12 mouse cellular contexts compared by ENCODE assay signal in genomic region chr2:167139801-167140269, GRCm38 (mm10). TPM values are rescaled to one million over a fixed set of nuclear protein-coding genes. Genes with fewer than 3 reads are reported as not detected.
DNase-seq lines count a peak whose midpoint lies in the region; ATAC-seq and TF ChIP-seq lines count a peak whose summit lies in the region.
"Had no signal": no experiment of that assay in that cellular context is flagged by ENCODE, and none has a peak within 500 bp of the region (broad histone marks: within the 10 kb centered on the region; RNA-seq: fewer than 3 reads in every experiment).

No protein-coding gene starts in this region.

- TF ChIP-seq POLR2A in heart, adult 2 months (IDR thresholded peaks at IDR 0.05; ENCODE audit: insufficient read depth, low read depth, low read length) = no peak

- H3K9me3 ChIP-seq in heart, embryonic 12.5 days (replicated peaks) = no peaks in the 10 kb centered on the region
- no peaks in the 10 kb centered on the region for H3K9me3 ChIP-seq in kidney, embryonic 16.5 days (ENCODE audit: low read length)

- no peak overlapping the region for H3K9ac ChIP-seq in heart, adult 2 months (ENCODE audit: low read depth, low read length)
- H3K9ac ChIP-seq in heart, embryonic 12.5 days = no peak overlapping the region
- H3K9ac ChIP-seq in kidney, embryonic 16.5 days (replicated peaks; ENCODE audit: low read length) = no peak overlapping the region

- no peak for ATAC-seq in heart, embryonic 12.5 days (ENCODE audit: insufficient number of reproducible peaks, low FRiP score)
- ATAC-seq in neutrophil, adult 5-6 weeks (ENCODE audit: extremely low read depth, insufficient number of reproducible peaks, low FRiP score, poor library complexity, severe bottlenecking) = 0 out of 2 replicates have a peak, but pooled peaks have one; percentile 10
- no peak for ATAC-seq in kidney, embryonic 16.5 days (ENCODE audit: low FRiP score, low TSS enrichment)

- intact Hi-C loops in heart, adult 2 months (cut with DNase I) = no loop called here

- WGBS in heart, adult 2 months = 31% methylated on average over 13 of the region's 13 CpGs
- WGBS in heart, embryonic 12.5 days = 35% methylated on average over 13 of the region's 13 CpGs
- 60% methylated on average over 13 of the region's 13 CpGs for whole genome bisulfite sequencing in kidney, embryonic 16.5 days

- H3K4me1 ChIP-seq in heart, adult 2 months (ENCODE audit: control insufficient read depth, insufficient read depth, low read length) = peaks cover 13% of the 10 kb centered on the region
- peaks cover 7% of the 10 kb centered on the region for H3K4me1 ChIP-seq in heart, embryonic 12.5 days (replicated peaks)
- H3K4me1 ChIP-seq in kidney, embryonic 16.5 days (ENCODE audit: insufficient read depth, low read length) = peaks cover 6% of the 10 kb centered on the region; the same call in 1 of the 2 replicates

- no peak for TF ChIP-seq EP300 in heart, adult 2 months (IDR thresholded peaks at IDR 0.05; ENCODE audit: insufficient read depth, low read depth, low read length)

- no peak overlapping the region for H3K4me3 ChIP-seq in heart, adult 2 months
- H3K4me3 ChIP-seq in heart, embryonic 12.5 days = no peak overlapping the region
- H3K4me3 ChIP-seq in kidney, embryonic 16.5 days (ENCODE audit: low read length) = no peak overlapping the region
- H3K4me3 ChIP-seq: erythroblast, embryonic 14.5 days had no signal

- DNase-seq in heart, adult 2 months = no peak
- peak; percentile 26 to 29 for DNase-seq in spleen, postnatal 36 days (ENCODE audit: low spot score in 2 of 2)
- no peak for DNase-seq in spleen, postnatal 10 days (ENCODE audit: low spot score in 2 of 2)
- no peak for DNase-seq in kidney, adult 11 months
- no peak for DNase-seq in c-Kit-positive CD71-positive TER-119-positive erythroid progenitor cells, embryonic 14.5 days (ENCODE audit: low spot score)
- DNase-seq: cerebellum, postnatal 36 days; gastrocnemius, postnatal 36 days; kidney, postnatal 14 days had no signal

- peaks cover 2% of the 10 kb centered on the region for H3K79me2 ChIP-seq in heart, adult 2 months (replicated peaks; ENCODE audit: control insufficient read depth, insufficient read depth, low read length)

- peak overlapping the region; percentile 45 for H3K27ac ChIP-seq in heart, adult 2 months
- no peak overlapping the region for H3K27ac ChIP-seq in heart, embryonic 12.5 days (ENCODE audit: poor library complexity, severe bottlenecking)
- no peak overlapping the region for H3K27ac ChIP-seq in kidney, embryonic 16.5 days (ENCODE audit: low read length)

- H3K27me3 ChIP-seq in heart, adult 2 months (ENCODE audit: control insufficient read depth, insufficient read depth, low read length) = no peaks in the 10 kb centered on the region
- H3K27me3 ChIP-seq in heart, embryonic 12.5 days (replicated peaks) = peaks cover 24% of the 10 kb centered on the region
- no peaks in the 10 kb centered on the region for H3K27me3 ChIP-seq in kidney, embryonic 16.5 days (ENCODE audit: insufficient read depth, low read length)

- H3K36me3 ChIP-seq in heart, adult 2 months (ENCODE audit: control insufficient read depth, insufficient read depth, low read length) = no peaks in the 10 kb centered on the region
- H3K36me3 ChIP-seq in heart, embryonic 12.5 days = no peaks in the 10 kb centered on the region
- no peaks in the 10 kb centered on the region for H3K36me3 ChIP-seq in kidney, embryonic 16.5 days (ENCODE audit: insufficient read depth, low read length)

- TF ChIP-seq CTCF in heart, adult 2 months (IDR thresholded peaks at IDR 0.05) = no peak

- no peak overlapping the region for H3K4me2 ChIP-seq in heart, embryonic 12.5 days
- H3K4me2 ChIP-seq in kidney, embryonic 16.5 days (replicated peaks; ENCODE audit: low read depth, low read length) = no peak overlapping the region

RNA-seq across cellular contexts. Expression of gene Kcnb1, which starts 50.1 kb away (rescaled TPM):
- 10 to 100 TPM; 32.8 to 38.8 TPM for total RNA-seq in heart, adult 2 months (2021)
- 17.2 and 19.2 TPM in 2 replicates for polyA plus RNA-seq in heart, adult 2 months (2012; rRNA removed)
- 0.24 and 0.30 TPM in 2 replicates for polyA plus RNA-seq in heart, embryonic 12.5 days (2016; fragmentation: Nextera tagmentation; extraction: Ambion mirVana)
- 6.4 and 9.6 TPM in 2 replicates for total RNA-seq in neutrophil, adult 5-6 weeks (2017)
- polyA plus RNA-seq in kidney, embryonic 16.5 days (2015; fragmentation: Nextera tagmentation; extraction: Ambion mirVana) = 1.1 and 1.2 TPM in 2 replicates
- polyA plus RNA-seq: erythroblast, embryonic 14.5 days had no signal

Comparison
In these comparisons a context has a peak if more than half of its experiments do, and no peak if none do; other contexts are left out.
1. DNase-seq: peak in spleen, postnatal 36 days (2 of 2); none in heart, adult 2 months (0 of 2), spleen, postnatal 10 days (0 of 2), kidney, adult 11 months (single experiment) and c-Kit-positive CD71-positive TER-119-positive erythroid progenitor cells, embryonic 14.5 days (single experiment).